Mouse (Mus musculus) heart, embryonic 14.5 days (tissue): Measurements from ENCODE around the gene Ptrh2. TPM values are rescaled to one million over a fixed set of nuclear protein-coding genes. Genes with fewer than 3 reads are reported as not detected.

Source experiments
- ATAC-seq: fragments of 200-750 bp; cut with Nextera tagmentation; 2 replicates; pipeline ENCODE4 v1.8.0; 2017; ENCODE audit warnings: low read depth, moderate TSS enrichment; ENCODE audit not compliant: insufficient number of reproducible peaks, insufficient read depth, low FRiP score
- H3K27ac ChIP-seq, 2 experiments: fragments of 200-500 bp in 1 of 2; fragments of 300-500 bp in 1 of 2; sonication (generic) in 1 of 2; replicated peaks in 1 of 2; 2 replicates each; pipeline ENCODE4 v1.5.1; 2012 to 2014; ENCODE audit warnings: low read depth in 2 of 2, low read length in 2 of 2, control low read depth in 1 of 2, mild to moderate bottlenecking in 1 of 2, mixed read lengths in 1 of 2; ENCODE audit not compliant: control insufficient read depth in 1 of 2, insufficient read depth in 1 of 2
- H3K27me3 ChIP-seq: fragments of 300-500 bp; sonication (generic); 2 replicates; pipeline ENCODE4 v1.6.1; 2014; ENCODE audit warnings: mild to moderate bottlenecking, low read length, control low read depth; ENCODE audit not compliant: control insufficient read depth, insufficient read depth
- H3K36me3 ChIP-seq: fragments of 300-500 bp; sonication (generic); 2 replicates; pipeline ENCODE4 v1.6.1; 2014; ENCODE audit warnings: mild to moderate bottlenecking, control low read depth, low read length, mixed read lengths; ENCODE audit not compliant: control insufficient read depth, insufficient read depth
- H3K4me1 ChIP-seq, 2 experiments: fragments of 200-500 bp in 1 of 2; fragments of 300-500 bp in 1 of 2; sonication (generic) in 1 of 2; 2 replicates each; pipeline ENCODE4 v1.6.1; 2012 to 2014; ENCODE audit warnings: low read length in 2 of 2, control low read depth in 1 of 2, mixed read lengths in 1 of 2; ENCODE audit not compliant: control insufficient read depth in 2 of 2, insufficient read depth in 2 of 2
- H3K4me2 ChIP-seq: fragments of 300-500 bp; sonication (generic); 2 replicates; pipeline ENCODE4 v1.6.1; 2014; ENCODE audit warnings: mild to moderate bottlenecking, low read length
- H3K4me3 ChIP-seq, 2 experiments: fragments of 200-500 bp in 1 of 2; fragments of 300-500 bp in 1 of 2; sonication (generic) in 1 of 2; 2 replicates each; pipeline ENCODE4 v1.5.1; 2012 to 2014; ENCODE audit warnings: low read length in 2 of 2, mild to moderate bottlenecking in 2 of 2, control low read depth in 1 of 2, low read depth in 1 of 2, moderate library complexity in 1 of 2; ENCODE audit not compliant: control insufficient read depth in 1 of 2, insufficient read depth in 1 of 2
- H3K9ac ChIP-seq: fragments of 300-500 bp; sonication (generic); 2 replicates; pipeline ENCODE4 v1.6.1; 2014; ENCODE audit warnings: mild to moderate bottlenecking, low read length
- H3K9me3 ChIP-seq: fragments of 300-500 bp; sonication (generic); 2 replicates; pipeline ENCODE4 v1.6.1; 2016; ENCODE audit warnings: low read length, control low read depth; ENCODE audit not compliant: control insufficient read depth
- WGBS: fragments of 180-500 bp; shearing (Covaris S2); extraction: QIAGEN DNeasy Blood & Tissue Kit; methylation state at CpG from one replicate; pipeline ENCODE4 v1.1.7; 2014; 5-methylcytosine and 5-hydroxymethylcytosine counted together
- polyA plus RNA-seq: library from polyadenylated mRNA; unstranded; fragments of >200 nt; fragmentation: Nextera tagmentation; extraction: Ambion mirVana; gene quantifications from 2 replicates; pipeline ENCODE4 v1.2.1, GENCODE M21; 2014

Ptrh2 gene
- polyA plus RNA-seq, 1 experiment from 2014 or later, result 22.3 TPM

DNA sequence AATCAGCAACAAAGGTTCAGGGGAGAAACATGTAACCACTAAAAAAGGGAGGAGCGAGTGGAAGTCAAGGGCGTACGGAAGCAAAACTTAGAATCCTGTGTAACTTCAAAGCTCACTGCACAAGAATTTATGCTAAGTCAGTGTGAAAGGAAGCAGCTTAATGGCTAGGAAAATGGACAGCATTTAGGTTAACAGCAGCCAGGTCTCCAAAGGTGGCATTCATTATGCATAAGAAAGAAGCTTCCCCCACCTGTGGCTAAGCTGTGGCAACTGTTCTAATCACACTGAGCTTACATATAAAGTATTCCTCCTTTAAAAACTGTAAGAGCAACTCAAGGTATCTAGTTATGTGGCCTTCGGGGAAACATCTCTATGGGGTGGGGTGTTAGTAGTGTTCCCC is 17.4 kb downstream of the Ptrh2 start:
- 95% methylated on average over 4 of the region's 4 CpGs for WGBS

GRCm38 (mm10) chr11:86714606-86715005 is 30.8 kb downstream of the Ptrh2 start:
- H3K27me3 ChIP-seq, result no peaks in the 10 kb centered on the region
- no peak for ATAC-seq
- no peak overlapping the region for H3K4me3 ChIP-seq
- no peaks in the 10 kb centered on the region for H3K9me3 ChIP-seq
- H3K4me1 ChIP-seq, result no peaks in the 10 kb centered on the region
- peaks cover 94% of the 10 kb centered on the region for H3K36me3 ChIP-seq
- no peak overlapping the region for H3K9ac ChIP-seq
- 0 out of 4 replicates have a peak overlapping the region, but pooled peaks of 1 of the 2 experiments have one; percentile 5 for H3K27ac ChIP-seq
- no peak overlapping the region for H3K4me2 ChIP-seq

More for the DNA sequence above, 17.4 kb downstream of the Ptrh2 start:
- no peaks in the 10 kb centered on the region for H3K9me3 ChIP-seq
- ATAC-seq, result no peak
- H3K4me1 ChIP-seq, result no peaks in the 10 kb centered on the region
- H3K27ac ChIP-seq, result no peak overlapping the region
- H3K4me3 ChIP-seq, result no peak overlapping the region
- H3K4me2 ChIP-seq, result no peak overlapping the region
- H3K36me3 ChIP-seq, result peaks cover 99% of the 10 kb centered on the region
- H3K9ac ChIP-seq, result no peak overlapping the region
- no peaks in the 10 kb centered on the region for H3K27me3 ChIP-seq

- 92% methylated on average over 6 of the region's 6 CpGs for WGBS
- H3K4me3 ChIP-seq, result no peak overlapping the region
Observed at GRCm38 (mm10) chr11:86717306-86718065, 33.7 kb downstream of the Ptrh2 start.

DNA sequence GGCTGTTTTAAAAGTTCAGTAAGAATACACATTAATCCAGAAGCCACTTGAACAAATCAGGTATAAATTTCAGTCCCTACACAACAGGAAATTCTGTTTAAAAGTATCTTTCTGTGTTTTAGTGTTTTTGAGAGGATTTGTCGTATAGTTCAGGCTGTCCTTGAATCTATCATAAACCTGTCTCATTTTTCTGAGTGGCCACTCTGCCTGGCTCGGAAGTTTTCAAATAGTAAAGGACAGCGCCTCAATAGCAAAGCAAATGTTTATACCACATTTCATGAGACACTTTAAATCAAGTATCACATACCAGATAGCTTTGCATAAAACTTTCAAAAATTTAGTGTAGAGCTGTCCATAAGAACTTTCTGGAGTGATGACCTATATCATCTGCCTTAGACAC is 34.6 kb downstream of the Ptrh2 start:
- Histone ChIP-seq H3K36me3 (peaks cover 91% of the 10 kb centered on the region), H3K4me2 (no peak overlapping the region), H3K9ac (no peak overlapping the region), H3K27me3 (no peaks in the 10 kb centered on the region), H3K4me3 (no peak overlapping the region), H3K9me3 (no peaks in the 10 kb centered on the region), H3K4me1 (no peaks in the 10 kb centered on the region), H3K27ac (no peak overlapping the region)
- WGBS, result 92% methylated on average over 3 of the region's 3 CpGs
- ATAC-seq, result no peak

More at GRCm38 (mm10) chr11:86717306-86718065, 33.7 kb downstream of the Ptrh2 start:
- ATAC-seq, result no peak
- H3K27ac ChIP-seq, result no peak overlapping the region
- H3K27me3 ChIP-seq, result no peaks in the 10 kb centered on the region
- H3K4me2 ChIP-seq, result no peak overlapping the region
- H3K36me3 ChIP-seq, result peaks cover 90% of the 10 kb centered on the region
- no peaks in the 10 kb centered on the region for H3K9me3 ChIP-seq
- no peak overlapping the region for H3K9ac ChIP-seq
- no peaks in the 10 kb centered on the region for H3K4me1 ChIP-seq

- H3K9ac ChIP-seq, result no peak overlapping the region
- H3K27me3 ChIP-seq, result no peaks in the 10 kb centered on the region
- H3K4me2 ChIP-seq, result no peak overlapping the region
- 87% methylated on average over 8 of the region's 8 CpGs for WGBS
- no peaks in the 10 kb centered on the region for H3K9me3 ChIP-seq
- H3K27ac ChIP-seq, result no peak overlapping the region
- no peak for ATAC-seq
- no peak overlapping the region for H3K4me3 ChIP-seq
- H3K36me3 ChIP-seq, result peaks cover 91% of the 10 kb centered on the region
- H3K4me1 ChIP-seq, result no peaks in the 10 kb centered on the region
Observed at GRCm38 (mm10) chr11:86719390-86719789, 35.6 kb downstream of the Ptrh2 start.

- Histone ChIP-seq H3K36me3 (peaks cover 90% of the 10 kb centered on the region), H3K4me2 (no peak overlapping the region), H3K9me3 (no peaks in the 10 kb centered on the region), H3K9ac (no peak overlapping the region), H3K27me3 (no peaks in the 10 kb centered on the region), H3K4me1 (no peaks in the 10 kb centered on the region), H3K4me3 (no peak overlapping the region), H3K27ac (no peak overlapping the region)
- ATAC-seq, result no peak
- WGBS, result 88% methylated on average over 3 of the region's 3 CpGs
Observed at GRCm38 (mm10) chr11:86724004-86724403, 40.2 kb downstream of the Ptrh2 start.

DNA sequence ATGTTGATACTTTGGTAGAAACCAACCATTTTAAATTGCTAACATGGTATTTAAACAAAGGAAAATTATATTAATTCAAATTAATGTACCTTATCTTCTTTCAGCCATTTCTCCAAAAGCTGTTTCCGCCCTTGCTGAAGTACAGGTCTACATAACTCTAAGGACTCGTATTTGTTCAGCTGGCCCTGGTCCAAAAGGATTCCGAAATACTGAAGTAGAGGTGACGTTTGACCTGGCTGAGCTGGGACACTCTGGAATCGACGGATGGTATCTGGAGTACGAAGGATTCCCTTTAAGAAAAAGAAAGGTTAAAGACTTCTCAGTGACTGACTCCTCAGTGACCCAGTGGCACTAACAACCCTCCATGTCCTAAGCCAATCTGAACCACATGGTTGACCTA is 41.2 kb downstream of the Ptrh2 start:
- no peak for ATAC-seq
- Histone ChIP-seq H3K9me3 (no peaks in the 10 kb centered on the region), H3K27ac (no peak overlapping the region), H3K4me2 (no peak overlapping the region), H3K9ac (no peak overlapping the region), H3K4me3 (no peak overlapping the region), H3K27me3 (no peaks in the 10 kb centered on the region), H3K36me3 (peaks cover 89% of the 10 kb centered on the region), H3K4me1 (no peaks in the 10 kb centered on the region)
- 74% methylated on average over 7 of the region's 7 CpGs for WGBS

DNA sequence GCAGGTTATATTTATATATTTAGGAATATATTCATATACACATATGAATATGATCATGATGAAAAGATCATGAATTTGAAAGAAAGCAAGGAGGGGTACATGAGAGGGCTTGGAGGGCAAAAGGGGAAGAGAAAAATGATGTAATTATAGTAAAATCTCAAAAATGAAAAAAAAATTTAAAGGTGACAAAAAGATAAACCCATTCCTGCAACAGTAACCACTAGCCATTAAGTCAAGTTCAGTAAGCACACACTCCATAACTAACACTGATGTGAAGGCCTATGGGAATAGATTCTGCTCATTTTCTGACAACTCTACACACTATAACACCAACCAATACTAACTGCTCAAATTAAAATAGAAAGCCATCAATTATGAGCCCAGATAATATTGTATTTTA is 41.8 kb downstream of the Ptrh2 start:
- Histone ChIP-seq H3K27ac (no peak overlapping the region), H3K27me3 (no peaks in the 10 kb centered on the region), H3K9me3 (no peaks in the 10 kb centered on the region), H3K4me2 (no peak overlapping the region), H3K36me3 (peaks cover 87% of the 10 kb centered on the region), H3K9ac (no peak overlapping the region), H3K4me1 (peaks cover 0 to 2% of the 10 kb centered on the region in 2 experiments; a peak in 2 of 4 replicates), H3K4me3 (no peak overlapping the region)
- no peak for ATAC-seq
